Comparison of ENCODE assay signal across 15 mouse cellular contexts in genomic region chr4:121001659-121002058, GRCm38 (mm10). TPM values are rescaled to one million over a fixed set of nuclear protein-coding genes. Genes with fewer than 3 reads are reported as not detected.
DNase-seq lines count a peak whose midpoint lies in the region; ATAC-seq and TF ChIP-seq lines count a peak whose summit lies in the region.
"Had no signal": no experiment of that assay in that cellular context is flagged by ENCODE, and none has a peak within 500 bp of the region (broad histone marks: within the 10 kb centered on the region; RNA-seq: fewer than 3 reads in every experiment).

No protein-coding gene starts in this region.

- H3K4me1 ChIP-seq in lung, embryonic 14.5 days (ENCODE audit: insufficient read depth) = peaks cover 21% of the 10 kb centered on the region
- peaks cover 24% of the 10 kb centered on the region for H3K4me1 ChIP-seq in forebrain, embryonic 14.5 days (ENCODE audit: control insufficient read depth, insufficient read depth, low read length)
- H3K4me1 ChIP-seq in hindbrain, embryonic 11.5 days (replicated peaks; ENCODE audit: control insufficient read depth, insufficient read depth, low read length) = peaks cover 3% of the 10 kb centered on the region
- peaks cover 10% of the 10 kb centered on the region for H3K4me1 ChIP-seq in midbrain, postnatal 0 days (ENCODE audit: insufficient read depth, low read length)

- no peak overlapping the region for H3K4me3 ChIP-seq in lung, embryonic 14.5 days (ENCODE audit: low read depth, low read length)
- H3K4me3 ChIP-seq in forebrain, embryonic 14.5 days (ENCODE audit: low read depth, low read length) = no peak overlapping the region
- H3K4me3 ChIP-seq in hindbrain, embryonic 11.5 days (ENCODE audit: low read depth, low read length) = no peak overlapping the region
- H3K4me3 ChIP-seq in midbrain, postnatal 0 days (ENCODE audit: low read depth, low read length) = no peak overlapping the region
- H3K4me3 ChIP-seq: embryonic facial prominence, embryonic 15.5 days; stomach, embryonic 15.5 days had no signal

- H3K27me3 ChIP-seq in lung, embryonic 14.5 days (ENCODE audit: insufficient read depth, low read length) = no peaks in the 10 kb centered on the region
- H3K27me3 ChIP-seq in forebrain, embryonic 14.5 days (replicated peaks; ENCODE audit: control insufficient read depth, insufficient read depth, low read length) = no peaks in the 10 kb centered on the region
- H3K27me3 ChIP-seq in hindbrain, embryonic 11.5 days (ENCODE audit: control insufficient read depth, insufficient read depth, low read length) = no peaks in the 10 kb centered on the region
- no peaks in the 10 kb centered on the region for H3K27me3 ChIP-seq in midbrain, postnatal 0 days (ENCODE audit: insufficient read depth, low read length)
- H3K27me3 ChIP-seq: embryonic facial prominence, embryonic 15.5 days; megakaryocyte, embryonic 14.5 days; Patski; stomach, embryonic 15.5 days had no signal

- WGBS in lung, embryonic 14.5 days = 22% methylated on average over 1 of the region's 1 CpGs
- 82% methylated on average over 1 of the region's 1 CpGs for WGBS in forebrain, embryonic 14.5 days
- WGBS in hindbrain, embryonic 11.5 days = 67% methylated on average over 1 of the region's 1 CpGs
- 71% methylated on average over 1 of the region's 1 CpGs for WGBS in midbrain, postnatal 0 days

- H3K36me3 ChIP-seq in lung, embryonic 14.5 days (ENCODE audit: insufficient read depth) = no peaks in the 10 kb centered on the region
- no peaks in the 10 kb centered on the region for H3K36me3 ChIP-seq in forebrain, embryonic 14.5 days (ENCODE audit: control insufficient read depth, insufficient read depth, low read length)
- no peaks in the 10 kb centered on the region for H3K36me3 ChIP-seq in hindbrain, embryonic 11.5 days (ENCODE audit: control insufficient read depth, insufficient read depth, low read length)
- no peaks in the 10 kb centered on the region for H3K36me3 ChIP-seq in midbrain, postnatal 0 days (ENCODE audit: insufficient read depth, low read length)
- H3K36me3 ChIP-seq: embryonic facial prominence, embryonic 15.5 days; stomach, embryonic 15.5 days had no signal

- H3K9ac ChIP-seq in lung, embryonic 14.5 days = no peak overlapping the region
- no peak overlapping the region for H3K9ac ChIP-seq in forebrain, embryonic 14.5 days (ENCODE audit: low read length)
- no peak overlapping the region for H3K9ac ChIP-seq in hindbrain, embryonic 11.5 days (ENCODE audit: low read depth, low read length)
- no peak overlapping the region for H3K9ac ChIP-seq in midbrain, postnatal 0 days (replicated peaks; ENCODE audit: low read length, poor library complexity, severe bottlenecking)
- H3K9ac ChIP-seq: embryonic facial prominence, embryonic 15.5 days; stomach, embryonic 15.5 days had no signal

- H3K4me2 ChIP-seq in lung, embryonic 14.5 days = no peak overlapping the region
- no peak overlapping the region for H3K4me2 ChIP-seq in forebrain, embryonic 14.5 days (ENCODE audit: low read length)
- H3K4me2 ChIP-seq in hindbrain, embryonic 11.5 days (replicated peaks; ENCODE audit: low read depth, low read length) = no peak overlapping the region
- H3K4me2 ChIP-seq in midbrain, postnatal 0 days (ENCODE audit: low read depth, low read length, poor library complexity, severe bottlenecking) = no peak overlapping the region
- H3K4me2 ChIP-seq: embryonic facial prominence, embryonic 15.5 days; stomach, embryonic 15.5 days had no signal

- no peak overlapping the region for H3K27ac ChIP-seq in lung, embryonic 14.5 days (ENCODE audit: low read depth)
- peak overlapping the region; percentile 87 for H3K27ac ChIP-seq in forebrain, embryonic 14.5 days (ENCODE audit: low read depth, low read length)
- H3K27ac ChIP-seq in hindbrain, embryonic 11.5 days (ENCODE audit: low read depth, low read length) = 0 out of 2 replicates have a peak overlapping the region, but pooled peaks have one; percentile 75
- H3K27ac ChIP-seq in midbrain, postnatal 0 days (ENCODE audit: low read depth, low read length) = peak overlapping the region; percentile 80
- H3K27ac ChIP-seq: embryonic facial prominence, embryonic 15.5 days; stomach, embryonic 15.5 days had no signal

- no peaks in the 10 kb centered on the region for H3K9me3 ChIP-seq in lung, embryonic 14.5 days (ENCODE audit: low read depth, low read length)
- H3K9me3 ChIP-seq in forebrain, embryonic 14.5 days (replicated peaks; ENCODE audit: control insufficient read depth, low read length) = no peaks in the 10 kb centered on the region
- no peaks in the 10 kb centered on the region for H3K9me3 ChIP-seq in hindbrain, embryonic 11.5 days (ENCODE audit: control insufficient read depth, low read length)
- H3K9me3 ChIP-seq in midbrain, postnatal 0 days (ENCODE audit: low read length) = no peaks in the 10 kb centered on the region
- H3K9me3 ChIP-seq: embryonic facial prominence, embryonic 15.5 days; megakaryocyte, embryonic 14.5 days; stomach, embryonic 15.5 days had no signal

- ATAC-seq in lung, embryonic 14.5 days (ENCODE audit: insufficient read depth) = peak; percentile 70; the same call in 1 of the 2 replicates
- no peak for ATAC-seq in forebrain, embryonic 14.5 days
- no peak for ATAC-seq in hindbrain, embryonic 11.5 days (ENCODE audit: low FRiP score)
- ATAC-seq in midbrain, postnatal 0 days (ENCODE audit: low FRiP score) = no peak
- ATAC-seq: intestine, postnatal 0 days had no signal

- no peak for TF ChIP-seq CTCF in lung, embryonic 14.5 days (IDR thresholded peaks at IDR 0.05; ENCODE audit: low read depth)
- no peak for TF ChIP-seq CTCF in midbrain, postnatal 0 days (IDR thresholded peaks at IDR 0.05)

- peak; percentile 69 for DNase-seq in lung, embryonic 14.5 days
- DNase-seq in lung, postnatal 36 days = no peak
- no peak for DNase-seq in forebrain, embryonic 14.5 days (ENCODE audit: low spot score)
- no peak for DNase-seq in hindbrain, embryonic 11.5 days (ENCODE audit: low spot score)
- DNase-seq in midbrain, postnatal 0 days (ENCODE audit: low spot score) = no peak
- DNase-seq in frontal cortex, postnatal 14 days (ENCODE audit: low spot score in 2 of 2) = no peak
- no peak for DNase-seq in left cerebral cortex, adult 18-20 months (ENCODE audit: low spot score in 2 of 2)
- DNase-seq: heart, adult 18-20 months; right cerebral cortex, postnatal 25 days had no signal

RNA-seq across cellular contexts. Expression of gene Smap2, which starts 15.4 kb away (rescaled TPM):
- 19.2 and 19.7 TPM in 2 replicates for polyA plus RNA-seq in lung, embryonic 14.5 days (2014; fragmentation: Nextera tagmentation; extraction: Ambion mirVana)
- polyA plus RNA-seq in forebrain, embryonic 14.5 days (2014; fragmentation: Nextera tagmentation; extraction: Ambion mirVana) = 35.3 and 40.9 TPM in 2 replicates
- 20.4 and 21.9 TPM in 2 replicates for polyA plus RNA-seq in hindbrain, embryonic 11.5 days (2014; fragmentation: Nextera tagmentation; extraction: Ambion mirVana)
- total RNA-seq in midbrain, postnatal 0 days (2014; rRNA removed) = 91.6 and 98.7 TPM in 2 replicates
- polyA plus RNA-seq in midbrain, postnatal 0 days (2015; fragmentation: Nextera tagmentation; extraction: Ambion mirVana) = 42.7 and 45.5 TPM in 2 replicates
- 100 to 1,000 TPM; 194 to 195 TPM for total RNA-seq in left cerebral cortex, adult 18-20 months (2021)

RNA-seq across cellular contexts. Expression of gene Col9a2, which starts 37.5 kb away (rescaled TPM):
- polyA plus RNA-seq in lung, embryonic 14.5 days (2014; fragmentation: Nextera tagmentation; extraction: Ambion mirVana) = 8.2 and 9.3 TPM in 2 replicates
- 2.2 and 3.8 TPM in 2 replicates for polyA plus RNA-seq in forebrain, embryonic 14.5 days (2014; fragmentation: Nextera tagmentation; extraction: Ambion mirVana)
- 5.1 and 7.9 TPM in 2 replicates for polyA plus RNA-seq in hindbrain, embryonic 11.5 days (2014; fragmentation: Nextera tagmentation; extraction: Ambion mirVana)
- total RNA-seq in midbrain, postnatal 0 days (2014; rRNA removed) = 38.4 and 68.5 TPM in 2 replicates
- 18.2 and 19.7 TPM in 2 replicates for polyA plus RNA-seq in midbrain, postnatal 0 days (2015; fragmentation: Nextera tagmentation; extraction: Ambion mirVana)
- 1 to 10 TPM; 9.2 to 9.3 TPM for total RNA-seq in left cerebral cortex, adult 18-20 months (2021)
- total RNA-seq: liver, adult 2 months had no signal
- polyA plus RNA-seq: liver, adult 2 months had no signal

RNA-seq across cellular contexts. Expression of gene Zfp69, which starts 50.2 kb away (rescaled TPM):
- polyA plus RNA-seq in lung, embryonic 14.5 days (2014; fragmentation: Nextera tagmentation; extraction: Ambion mirVana) = 7.8 and 9.4 TPM in 2 replicates
- 5.1 and 5.3 TPM in 2 replicates for polyA plus RNA-seq in forebrain, embryonic 14.5 days (2014; fragmentation: Nextera tagmentation; extraction: Ambion mirVana)
- polyA plus RNA-seq in hindbrain, embryonic 11.5 days (2014; fragmentation: Nextera tagmentation; extraction: Ambion mirVana) = 9.7 and 10.9 TPM in 2 replicates
- total RNA-seq in midbrain, postnatal 0 days (2014; rRNA removed) = 2.1 and 2.9 TPM in 2 replicates
- polyA plus RNA-seq in midbrain, postnatal 0 days (2015; fragmentation: Nextera tagmentation; extraction: Ambion mirVana) = 3.9 and 4.8 TPM in 2 replicates
- total RNA-seq in left cerebral cortex, adult 18-20 months (2021) = 1 to 10 TPM; 1.7 to 1.9 TPM
